ENCODE assay signal across 14 mouse cellular contexts in genomic region chr11:45545896-45546626, GRCm38 (mm10).
DNase-seq lines count a peak whose midpoint lies in the region.
"Had no signal": no experiment of that assay in that cellular context is flagged by ENCODE, and none has a peak within 500 bp of the region (broad histone marks: within the 10 kb centered on the region; RNA-seq: fewer than 3 reads in every experiment).

No protein-coding gene starts in this region.

- intact Hi-C loops in heart, postnatal 25 days (cut with DNase I), result loop anchor here (10.0 kb wide), 1 partner anchor 189 kb away; no protein-coding TSS in a partner anchor
- intact Hi-C loops in left cerebral cortex, postnatal 10 days (cut with DNase I), result no loop called here

- DNase-seq in heart, adult 9 months (ENCODE audit: low spot score in 2 of 2), result peak; percentile 13 to 29
- no peak for DNase-seq in heart, postnatal 25 days (ENCODE audit: low spot score)
- DNase-seq in spleen, postnatal 36 days (ENCODE audit: low spot score in 2 of 2), result peak; percentile 37 to 44
- no peak for DNase-seq in spleen, postnatal 4 days (ENCODE audit: low spot score in 2 of 2)
- DNase-seq in gastrocnemius, postnatal 25 days, result peak; percentile 56
- peak; percentile 33 for DNase-seq in telencephalon, adult 2 months (ENCODE audit: low read depth, low spot score)
- no peak for DNase-seq in left cerebral cortex, adult 11 months (ENCODE audit: low spot score)
- DNase-seq in left cerebral cortex, postnatal 10 days (ENCODE audit: extremely low spot score in 1 of 2, low spot score in 2 of 2), result no peak
- DNase-seq: adrenal gland, postnatal 10 days; cerebellum, postnatal 10 days; kidney, adult 18-20 months; kidney, postnatal 10 days; lung, postnatal 4 days; thymus, adult 18-20 months had no signal

Comparison
In these comparisons a context has a peak if more than half of its experiments do, and no peak if none do; other contexts are left out.
1. DNase-seq: peak in heart, adult 9 months (2 of 2), spleen, postnatal 36 days (2 of 2), gastrocnemius, postnatal 25 days (single experiment) and telencephalon, adult 2 months (single experiment); none in heart, postnatal 25 days (single experiment), spleen, postnatal 4 days (0 of 2), left cerebral cortex, adult 11 months (single experiment) and left cerebral cortex, postnatal 10 days (0 of 2).